Mouse (Mus musculus): ENCODE measurements at regions not wholly inside any gene's neighbourhood (a gene's known extent, or its start where the extent isn't known, plus 50 kb on each side); places are given as distances from the start of the nearest gene placed in this dataset.

DNA sequence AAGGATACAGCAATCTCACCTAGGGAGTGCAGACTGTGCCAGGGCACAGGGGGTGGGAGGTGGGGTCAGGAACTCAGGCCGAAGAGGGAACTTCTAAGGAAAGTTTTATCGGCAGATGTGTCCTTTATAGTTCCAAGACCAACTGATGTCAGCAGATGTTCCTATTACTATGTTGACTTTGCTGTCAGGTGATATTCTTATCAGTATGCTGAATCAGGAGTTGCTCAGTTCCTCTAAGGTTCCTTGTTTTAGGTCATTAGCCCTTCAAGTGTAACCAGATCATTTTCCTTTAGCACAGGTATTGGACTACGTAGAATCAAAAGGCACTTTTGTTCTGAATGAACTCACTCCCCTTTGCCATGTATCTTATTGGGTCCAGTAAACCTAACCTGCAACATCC is 101.6 kb upstream of the Ccser1 start:
- H3K27ac ChIP-seq = no peak overlapping the region
- H3K9ac ChIP-seq = no peak overlapping the region
- ATAC-seq (ENCODE audit: low FRiP score) = no peak
- H3K4me3 ChIP-seq = no peak overlapping the region
- no peak overlapping the region for H3K4me2 ChIP-seq
- H3K9me3 ChIP-seq = no peaks in the 10 kb centered on the region
- H3K36me3 ChIP-seq = no peaks in the 10 kb centered on the region
- WGBS = 88% methylated on average over 3 of the region's 3 CpGs
- H3K27me3 ChIP-seq = no peaks in the 10 kb centered on the region
- H3K4me1 ChIP-seq (replicated peaks) = peaks cover 7% of the 10 kb centered on the region

GRCm38 (mm10) chr6:61080661-61081060 is 99.5 kb upstream of the Ccser1 start:
- Histone ChIP-seq H3K4me3 (no peak overlapping the region), H3K4me2 (no peak overlapping the region), H3K27me3 (no peaks in the 10 kb centered on the region), H3K9ac (no peak overlapping the region), H3K4me1 (replicated peaks) (peaks cover 7% of the 10 kb centered on the region), H3K27ac (no peak overlapping the region), H3K9me3 (0 out of 2 replicates have a peak, but pooled peaks cover 2% of the 10 kb centered on the region), H3K36me3 (no peaks in the 10 kb centered on the region)
- 29% methylated on average over 5 of the region's 5 CpGs for WGBS
- ATAC-seq (ENCODE audit: low FRiP score) = no peak

GRCm38 (mm10) chr6:61083346-61083745 is 96.8 kb upstream of the Ccser1 start:
- H3K9me3 ChIP-seq = 0 out of 2 replicates have a peak, but pooled peaks cover 2% of the 10 kb centered on the region
- H3K4me1 ChIP-seq (replicated peaks) = peaks cover 7% of the 10 kb centered on the region
- H3K27me3 ChIP-seq = no peaks in the 10 kb centered on the region
- no peak overlapping the region for H3K9ac ChIP-seq
- no peak for ATAC-seq (ENCODE audit: low FRiP score)
- H3K36me3 ChIP-seq = no peaks in the 10 kb centered on the region
- H3K4me2 ChIP-seq = no peak overlapping the region
- H3K27ac ChIP-seq = no peak overlapping the region
- 65% methylated on average over 3 of the region's 3 CpGs for whole genome bisulfite sequencing
- H3K4me3 ChIP-seq = no peak overlapping the region

DNA sequence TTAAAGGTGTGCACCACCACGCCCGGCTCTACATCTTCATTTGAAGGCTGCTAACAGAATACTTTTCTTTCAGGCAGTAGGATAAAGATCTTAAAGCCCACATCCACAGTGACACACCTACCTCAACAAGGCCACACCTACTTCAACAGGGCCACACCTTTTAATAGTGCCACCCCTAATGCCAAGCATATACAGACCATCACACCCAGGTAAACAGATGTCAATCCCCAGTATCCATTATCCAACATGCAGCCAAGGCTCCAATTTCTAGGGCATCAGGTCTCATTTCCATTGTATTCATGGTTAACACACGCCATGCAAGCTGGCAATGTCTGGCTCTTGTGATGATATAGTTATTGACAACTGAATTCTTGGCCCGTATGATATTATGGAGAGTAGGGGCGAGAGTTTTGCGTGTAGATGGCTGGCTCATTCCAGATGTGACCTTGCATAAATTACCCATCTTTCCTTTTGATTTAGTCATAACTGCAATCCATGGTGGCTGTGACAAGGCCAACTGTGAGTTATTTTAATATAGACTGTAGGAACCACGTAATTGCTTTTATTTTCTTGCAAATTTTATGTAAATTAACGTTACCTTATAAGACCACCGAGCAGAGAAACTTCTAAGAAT is 80.7 kb upstream of the Ccser1 start:
- Histone ChIP-seq H3K27ac (0 out of 2 replicates have a peak overlapping the region, but pooled peaks have one; percentile 20), H3K9ac (no peak overlapping the region), H3K9me3 (no peaks in the 10 kb centered on the region), H3K36me3 (no peaks in the 10 kb centered on the region), H3K4me1 (replicated peaks) (0 out of 2 replicates have a peak, but pooled peaks cover 2% of the 10 kb centered on the region), H3K4me3 (no peak overlapping the region), H3K27me3 (no peaks in the 10 kb centered on the region), H3K4me2 (no peak overlapping the region)
- peak; percentile 46; the same call in 1 of the 2 replicates for ATAC-seq (ENCODE audit: low FRiP score)
- 63% methylated on average over 9 of the region's 9 CpGs for WGBS

DNA sequence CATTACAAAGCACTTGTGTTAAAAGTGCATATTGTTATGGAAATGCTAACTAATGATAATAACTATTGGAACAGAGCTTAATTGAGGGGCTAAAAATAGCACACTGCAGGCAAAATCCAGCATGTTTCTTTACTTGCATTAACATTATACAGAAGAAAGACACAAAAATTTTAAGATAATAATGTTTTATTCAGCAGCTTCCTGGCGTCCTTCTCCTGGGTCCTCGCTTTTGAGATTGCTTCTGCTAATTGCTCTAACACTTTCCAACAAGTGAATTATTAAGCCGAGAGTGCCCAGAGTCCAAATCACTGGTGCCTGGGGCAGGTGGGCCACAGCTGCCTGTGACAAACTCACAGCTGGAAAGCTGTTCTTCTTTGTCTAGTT is 80.2 kb upstream of the Ccser1 start:
- Histone ChIP-seq H3K27me3 (no peaks in the 10 kb centered on the region), H3K27ac (no peak overlapping the region), H3K9ac (no peak overlapping the region), H3K9me3 (no peaks in the 10 kb centered on the region), H3K4me1 (replicated peaks) (0 out of 2 replicates have a peak, but pooled peaks cover 2% of the 10 kb centered on the region), H3K36me3 (no peaks in the 10 kb centered on the region), H3K4me3 (no peak overlapping the region), H3K4me2 (no peak overlapping the region)
- peak; percentile 39; the same call in 1 of the 2 replicates for ATAC-seq (ENCODE audit: low FRiP score)
- 17% methylated on average over 3 of the region's 3 CpGs for WGBS

- Histone ChIP-seq H3K27me3 (no peaks in the 10 kb centered on the region), H3K9ac (no peak overlapping the region), H3K9me3 (no peaks in the 10 kb centered on the region), H3K36me3 (no peaks in the 10 kb centered on the region), H3K4me3 (no peak overlapping the region), H3K4me1 (replicated peaks) (0 out of 2 replicates have a peak, but pooled peaks cover 2% of the 10 kb centered on the region), H3K27ac (no peak overlapping the region), H3K4me2 (no peak overlapping the region)
- ATAC-seq (ENCODE audit: low FRiP score) = no peak
- WGBS = 77% methylated on average over 6 of the region's 6 CpGs
Observed at GRCm38 (mm10) chr6:61101972-61102371, 78.2 kb upstream of the Ccser1 start.

DNA sequence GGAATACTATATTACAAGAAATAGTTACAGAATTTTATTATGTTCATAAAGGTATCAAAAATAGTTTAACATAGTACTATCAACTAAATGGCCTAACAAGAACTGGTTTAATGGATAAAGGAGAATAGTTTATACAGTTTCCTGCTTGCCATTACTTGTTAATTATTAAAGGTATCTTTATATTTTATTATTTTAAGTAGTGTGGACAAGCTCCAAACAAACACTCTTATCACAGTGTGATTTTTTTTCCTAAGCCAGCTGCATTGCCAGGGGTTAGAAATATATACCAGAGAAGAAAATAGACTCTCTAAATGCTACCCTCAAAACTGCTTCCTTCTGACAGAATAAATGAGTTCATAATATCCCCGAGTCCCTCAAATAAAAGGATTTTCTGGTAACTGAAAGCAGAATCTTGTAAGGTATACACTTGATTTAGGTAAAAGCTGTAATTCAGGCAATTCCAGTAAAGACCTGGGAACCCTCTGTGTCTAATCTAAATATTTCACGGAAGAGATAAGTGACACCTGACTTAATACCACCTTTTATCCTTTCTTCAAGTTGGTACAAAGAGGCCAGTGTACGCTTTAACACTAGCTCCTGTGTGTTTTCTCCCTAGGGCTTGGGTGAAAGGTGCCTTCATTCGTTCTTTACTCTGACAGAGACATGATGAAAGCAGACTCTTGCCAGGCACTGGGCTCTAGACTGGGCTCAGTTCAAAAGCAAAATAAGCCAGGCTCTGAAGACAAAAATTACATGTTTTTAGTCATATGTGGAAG is 76.5 kb upstream of the Ccser1 start:
- Histone ChIP-seq H3K4me3 (no peak overlapping the region), H3K27me3 (no peaks in the 10 kb centered on the region), H3K4me2 (no peak overlapping the region), H3K27ac (no peak overlapping the region), H3K4me1 (replicated peaks) (0 out of 2 replicates have a peak, but pooled peaks cover 2% of the 10 kb centered on the region), H3K36me3 (no peaks in the 10 kb centered on the region), H3K9me3 (no peaks in the 10 kb centered on the region), H3K9ac (no peak overlapping the region)
- WGBS = 68% methylated on average over 4 of the region's 4 CpGs
- ATAC-seq (ENCODE audit: low FRiP score) = no peak

DNA sequence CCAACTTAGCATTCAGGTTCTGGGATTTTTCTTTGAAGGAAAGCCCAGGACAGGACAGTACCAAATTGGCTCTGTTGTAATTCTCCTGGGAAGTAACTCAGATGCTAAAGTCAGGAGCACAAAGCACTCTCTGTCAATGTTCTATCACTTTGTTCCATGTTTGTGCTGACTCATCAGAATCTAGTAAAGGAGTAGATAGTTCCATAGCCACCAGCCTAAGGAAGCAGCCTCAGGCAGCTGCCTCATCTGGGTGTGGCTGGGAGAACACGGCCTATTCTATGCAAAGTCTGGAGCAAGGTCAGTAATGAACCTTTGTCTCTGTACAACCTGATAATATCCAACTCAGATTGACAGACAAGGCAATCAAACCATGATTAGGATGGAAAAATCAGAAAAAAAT is 64.9 kb upstream of the Ccser1 start:
- no peaks in the 10 kb centered on the region for H3K27me3 ChIP-seq
- ATAC-seq (ENCODE audit: low FRiP score) = no peak
- H3K4me1 ChIP-seq (replicated peaks) = no peaks in the 10 kb centered on the region
- H3K9ac ChIP-seq = no peak overlapping the region
- no peak overlapping the region for H3K27ac ChIP-seq
- WGBS = 48% methylated on average over 1 of the region's 1 CpGs
- H3K4me3 ChIP-seq = no peak overlapping the region
- H3K9me3 ChIP-seq = no peaks in the 10 kb centered on the region
- no peaks in the 10 kb centered on the region for H3K36me3 ChIP-seq
- no peak overlapping the region for H3K4me2 ChIP-seq

DNA sequence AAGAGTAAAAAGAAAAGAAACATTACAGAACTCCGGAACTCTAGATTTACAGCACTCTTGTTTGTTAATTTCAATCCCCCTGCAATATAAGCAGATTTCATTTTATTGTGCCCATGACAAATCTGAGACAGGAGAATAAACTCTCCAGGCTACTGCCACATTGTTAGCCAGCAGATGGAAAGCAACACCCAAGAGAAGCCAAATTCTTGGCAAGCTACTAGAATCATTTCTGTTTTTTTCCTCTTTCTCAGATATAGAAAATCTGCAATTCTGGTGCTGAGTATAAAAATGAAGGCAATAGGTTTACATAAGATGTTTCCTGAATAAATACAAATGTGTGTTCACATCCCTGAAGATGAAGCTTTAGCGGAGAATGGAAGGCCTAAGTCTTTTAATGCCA is 60.5 kb upstream of the Ccser1 start:
- no peak overlapping the region for H3K4me2 ChIP-seq
- H3K4me3 ChIP-seq = no peak overlapping the region
- H3K27ac ChIP-seq = no peak overlapping the region
- no peaks in the 10 kb centered on the region for H3K9me3 ChIP-seq
- ATAC-seq (ENCODE audit: low FRiP score) = no peak
- no peaks in the 10 kb centered on the region for H3K27me3 ChIP-seq
- no peak overlapping the region for H3K9ac ChIP-seq
- no peaks in the 10 kb centered on the region for H3K4me1 ChIP-seq (replicated peaks)
- no peaks in the 10 kb centered on the region for H3K36me3 ChIP-seq
- 69% methylated on average over 2 of the region's 2 CpGs for WGBS

DNA sequence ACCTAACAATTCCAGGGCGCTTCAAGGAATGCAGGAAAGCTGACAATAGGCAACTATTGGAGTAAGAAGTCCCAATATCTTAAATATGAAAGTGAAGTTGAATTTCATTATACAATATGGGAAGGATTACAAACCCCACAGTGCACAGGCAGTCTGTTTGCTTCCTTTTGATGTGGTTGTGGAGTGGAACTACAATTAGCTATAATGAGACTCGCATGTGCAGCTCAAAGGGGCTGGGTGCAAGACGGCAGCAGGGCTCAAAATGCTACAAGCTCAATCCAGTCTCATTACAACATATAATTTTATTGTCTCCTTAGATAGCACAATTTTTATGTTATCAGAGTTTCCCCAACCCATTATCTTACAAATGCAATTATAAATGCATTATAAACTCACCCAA is 54.7 kb upstream of the Ccser1 start:
- 79% methylated on average over 3 of the region's 3 CpGs for WGBS
- H3K36me3 ChIP-seq = no peaks in the 10 kb centered on the region
- no peaks in the 10 kb centered on the region for H3K9me3 ChIP-seq
- H3K9ac ChIP-seq = no peak overlapping the region
- no peak overlapping the region for H3K4me2 ChIP-seq
- no peak overlapping the region for H3K27ac ChIP-seq
- H3K4me1 ChIP-seq (replicated peaks) = no peaks in the 10 kb centered on the region
- ATAC-seq (ENCODE audit: low FRiP score) = no peak
- no peak overlapping the region for H3K4me3 ChIP-seq
- H3K27me3 ChIP-seq = no peaks in the 10 kb centered on the region

DNA sequence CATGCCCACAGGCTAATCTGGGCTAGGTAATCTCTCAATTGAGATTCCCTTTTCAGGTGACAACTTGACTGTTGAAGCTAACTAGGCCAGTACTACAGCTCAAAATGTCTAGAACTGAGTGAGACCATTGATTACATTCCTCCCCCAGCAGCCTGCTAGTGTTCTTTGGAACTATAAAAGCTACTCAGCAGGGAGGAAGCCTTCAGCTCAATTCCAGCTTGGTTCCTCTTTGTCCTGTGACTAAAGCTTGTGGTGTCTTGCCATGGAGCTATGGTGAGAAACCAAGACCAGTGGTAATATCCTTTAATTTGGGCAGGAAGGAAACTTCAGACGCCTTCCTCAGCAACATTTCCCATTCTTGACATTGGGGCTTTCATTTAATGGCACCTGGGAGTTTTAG is 52.9 kb upstream of the Ccser1 start:
- no peaks in the 10 kb centered on the region for H3K9me3 ChIP-seq
- no peaks in the 10 kb centered on the region for H3K4me1 ChIP-seq (replicated peaks)
- H3K4me3 ChIP-seq = no peak overlapping the region
- no peaks in the 10 kb centered on the region for H3K36me3 ChIP-seq
- H3K27ac ChIP-seq = no peak overlapping the region
- no peak overlapping the region for H3K4me2 ChIP-seq
- ATAC-seq (ENCODE audit: low FRiP score) = no peak
- 65% methylated on average over 1 of the region's 1 CpGs for WGBS
- no peaks in the 10 kb centered on the region for H3K27me3 ChIP-seq
- no peak overlapping the region for H3K9ac ChIP-seq

GRCm38 (mm10) chr6:61128211-61128610 is 51.9 kb upstream of the Ccser1 start:
- H3K9ac ChIP-seq = no peak overlapping the region
- no peak overlapping the region for H3K4me3 ChIP-seq
- ATAC-seq (ENCODE audit: low FRiP score) = no peak
- no peaks in the 10 kb centered on the region for H3K4me1 ChIP-seq (replicated peaks)
- no peaks in the 10 kb centered on the region for H3K27me3 ChIP-seq
- 0 out of 2 replicates have a peak, but pooled peaks cover 6% of the 10 kb centered on the region for H3K9me3 ChIP-seq
- H3K27ac ChIP-seq = no peak overlapping the region
- no peak overlapping the region for H3K4me2 ChIP-seq
- WGBS = 89% methylated on average over 1 of the region's 1 CpGs
- no peaks in the 10 kb centered on the region for H3K36me3 ChIP-seq

Data from hindbrain, embryonic 13.5 days (tissue).